Mouse (Mus musculus) heart, adult 2 months (tissue): ENCODE measurements around the gene Efna1. TPM values are rescaled to one million over a fixed set of nuclear protein-coding genes. Genes with fewer than 3 reads are reported as not detected.

ENCODE experiments used
- DNase-seq, 2 experiments: peaks; one replicate each; pipeline ENCODE4 v3.0.0; 2021
- H3K27ac ChIP-seq: fragments of 200-600 bp; 2 replicates; pipeline ENCODE4 v1.8.1; 2022
- H3K27me3 ChIP-seq: fragments of 200-500 bp; 2 replicates; pipeline ENCODE4 v1.6.1; 2012; ENCODE audit warnings: mild to moderate bottlenecking, low read length, inconsistent platforms, mixed read lengths; ENCODE audit not compliant: control insufficient read depth, insufficient read depth
- H3K36me3 ChIP-seq: fragments of 200-500 bp; 2 replicates; pipeline ENCODE4 v1.6.1; 2012; ENCODE audit warnings: low read length, inconsistent platforms; ENCODE audit not compliant: control insufficient read depth, insufficient read depth
- H3K4me1 ChIP-seq: fragments of 200-500 bp; 2 replicates; pipeline ENCODE4 v1.6.1; 2011; ENCODE audit warnings: low read length; ENCODE audit not compliant: control insufficient read depth, insufficient read depth
- H3K4me3 ChIP-seq: fragments of 200-600 bp; 2 replicates; pipeline ENCODE4 v1.8.1; 2022
- H3K79me2 ChIP-seq: fragments of 200-500 bp; replicated peaks from 2 replicates; pipeline ENCODE4 v1.6.1; 2012; ENCODE audit warnings: mild to moderate bottlenecking, inconsistent platforms, low read length, moderate library complexity, mixed read lengths; ENCODE audit not compliant: control insufficient read depth, insufficient read depth
- H3K9ac ChIP-seq: fragments of 200-500 bp; 2 replicates; pipeline ENCODE4 v1.6.1; 2012; ENCODE audit warnings: low read depth, mild to moderate bottlenecking, control low read depth, inconsistent platforms, low read length, mixed read lengths
- CTCF ChIP-seq: fragments of 200-600 bp; IDR thresholded peaks from 2 replicates; pipeline ENCODE4 v1.8.1; 2022; ENCODE audit warnings: antibody characterized with exemption, mild to moderate bottlenecking, moderate library complexity
- EP300 ChIP-seq: fragments of 200-500 bp; IDR thresholded peaks from 2 replicates; pipeline ENCODE4 v1.6.1; 2011; ENCODE audit warnings: low read depth, low read length, control low read depth; ENCODE audit not compliant: insufficient read depth
- POLR2A ChIP-seq: fragments of 200-500 bp; IDR thresholded peaks from 2 replicates; pipeline ENCODE4 v1.6.1; 2011; ENCODE audit warnings: mild to moderate bottlenecking, low read depth, low read length, control low read depth; ENCODE audit not compliant: insufficient read depth
- WGBS: fragments of 180-500 bp; shearing (Covaris S2); methylation state at CpG from one replicate; pipeline ENCODE4 v1.1.7; 2018; 5-methylcytosine and 5-hydroxymethylcytosine counted together
- intact Hi-C: fragments of 180-260 bp; cut with DNase I; formaldehyde crosslinking; loops from one replicate; pipeline ENCODE4 v1.15.1; 2025
- polyA plus RNA-seq: library from polyadenylated mRNA; depleted of rRNA; stranded (reverse); fragments of >200 nt; gene quantifications from 2 replicates; pipeline ENCODE4 v1.2.3, GENCODE M21; 2012
- total RNA-seq, 2 experiments: library from RNA; stranded (reverse); gene quantifications; 2 replicates each; pipeline ENCODE4 v1.2.3; 2021

Gene Efna1
- total and polyA plus RNA-seq, 3 experiments, result 22.6 to 39.6 (median 28.4) TPM

- peak overlapping the region; percentile 89 for H3K27ac ChIP-seq
- DNase-seq, result peak; percentile 47 to 61
- 29% methylated on average over 10 of the region's 10 CpGs for whole genome bisulfite sequencing
- no peaks in the 10 kb centered on the region for H3K36me3 ChIP-seq
- H3K9ac ChIP-seq, result no peak overlapping the region
- no peak overlapping the region for H3K4me3 ChIP-seq
- intact Hi-C loops, result loop anchor here (2.0 kb wide), 1 partner anchor 14 kb away; no protein-coding TSS in a partner anchor
- no peak for TF ChIP-seq CTCF
- TF ChIP-seq POLR2A, result peak; percentile 74
- TF ChIP-seq EP300, result peak; percentile 87
- peaks cover 2% of the 10 kb centered on the region for H3K79me2 ChIP-seq
- H3K4me1 ChIP-seq, result peaks cover 9% of the 10 kb centered on the region
- H3K27me3 ChIP-seq, result no peaks in the 10 kb centered on the region
Measured at GRCm38 (mm10) chr3:89262417-89262816, 18.5 kb downstream of the Efna1 start.

DNA sequence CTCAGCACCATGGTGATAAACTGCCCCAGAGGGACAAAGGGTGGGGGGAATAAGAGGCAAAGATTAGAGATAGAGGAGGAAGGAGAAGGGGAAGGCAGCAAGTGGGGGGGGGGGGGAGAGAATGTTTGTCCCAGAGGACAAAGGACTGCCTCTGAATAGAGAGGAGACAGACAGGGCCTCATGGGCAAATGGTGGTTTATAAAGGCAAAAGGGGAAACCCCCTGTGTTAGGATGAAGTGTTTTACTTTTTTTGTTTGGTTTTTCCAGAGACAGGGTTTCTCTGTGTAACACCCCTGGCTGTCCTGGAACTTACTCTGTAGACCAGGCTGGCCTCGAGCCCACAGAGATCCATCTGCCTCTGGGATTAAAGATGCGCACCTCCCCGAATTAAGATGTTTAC lies 20.7 kb downstream of the Efna1 start:
- no peak overlapping the region for H3K9ac ChIP-seq
- no peak for TF ChIP-seq EP300
- no peak for TF ChIP-seq POLR2A
- TF ChIP-seq CTCF, result no peak
- no peaks in the 10 kb centered on the region for H3K27me3 ChIP-seq
- intact Hi-C loops, result no loop called here
- H3K4me3 ChIP-seq, result no peak overlapping the region
- H3K27ac ChIP-seq, result no peak overlapping the region
- H3K36me3 ChIP-seq, result no peaks in the 10 kb centered on the region
- DNase-seq, result no peak
- peaks cover 8% of the 10 kb centered on the region for H3K4me1 ChIP-seq
- H3K79me2 ChIP-seq, result no peaks in the 10 kb centered on the region
- WGBS, result 88% methylated on average over 3 of the region's 3 CpGs

- 59% methylated on average over 7 of the region's 7 CpGs for WGBS
- TF ChIP-seq EP300 (no peak), POLR2A (no peak), CTCF (no peak)
- Histone ChIP-seq H3K79me2 (no peaks in the 10 kb centered on the region), H3K4me1 (peaks cover 8% of the 10 kb centered on the region), H3K27me3 (no peaks in the 10 kb centered on the region), H3K36me3 (no peaks in the 10 kb centered on the region), H3K9ac (no peak within 1 kb of the TSS), H3K4me3 (no peak within 1 kb of the TSS), H3K27ac (no peak within 1 kb of the TSS)
- DNase-seq, result no peak
- intact Hi-C loops, result no loop called here
Measured at GRCm38 (mm10) chr3:89259076-89259475, 21.9 kb downstream of the Efna1 start, which contains the start of gene Dpm3. Gene Dpm3 (plus strand): TSS chr3:89259358.

DNA sequence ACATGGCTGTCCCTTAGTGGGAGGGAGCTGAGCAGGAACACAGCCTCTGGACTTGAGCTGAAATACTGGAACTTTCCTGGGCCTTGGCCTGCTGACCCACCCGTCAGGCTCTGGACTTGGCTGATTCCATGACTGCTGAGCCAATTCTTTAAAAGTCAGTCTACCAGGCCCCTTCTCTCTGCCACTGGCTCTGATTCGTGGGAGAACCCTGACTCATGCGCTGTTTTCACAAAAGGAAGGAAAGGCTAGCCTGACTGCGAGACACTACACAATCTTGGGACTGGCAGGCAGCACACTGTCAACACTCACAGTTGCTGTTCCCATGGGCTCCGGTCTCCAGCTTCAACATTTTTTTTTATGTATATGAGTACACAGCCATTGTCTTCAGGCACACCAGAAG lies 24.8 kb downstream of the Efna1 start:
- Histone ChIP-seq H3K4me1 (peaks cover 9% of the 10 kb centered on the region), H3K79me2 (no peaks in the 10 kb centered on the region), H3K4me3 (no peak overlapping the region), H3K27ac (peak overlapping the region; percentile 23), H3K36me3 (no peaks in the 10 kb centered on the region; the same call in 1 of the 2 replicates), H3K9ac (no peak overlapping the region), H3K27me3 (no peaks in the 10 kb centered on the region)
- peak in 1 of 2 experiments; percentile 47 for DNase-seq
- intact Hi-C loops, result no loop called here
- TF ChIP-seq POLR2A (peak; percentile 43; the same call in 1 of the 2 replicates), EP300 (no peak), CTCF (no peak)
- 23% methylated on average over 5 of the region's 5 CpGs for whole genome bisulfite sequencing

- Histone ChIP-seq H3K4me3 (no peak overlapping the region), H3K79me2 (no peaks in the 10 kb centered on the region), H3K9ac (no peak overlapping the region), H3K27ac (no peak overlapping the region), H3K4me1 (peaks cover 15% of the 10 kb centered on the region), H3K27me3 (no peaks in the 10 kb centered on the region), H3K36me3 (no peaks in the 10 kb centered on the region; the same call in 1 of the 2 replicates)
- DNase-seq, result no peak
- intact Hi-C loops, result no loop called here
- TF ChIP-seq CTCF (no peak), POLR2A (no peak), EP300 (no peak)
- WGBS, result 83% methylated on average over 5 of the region's 5 CpGs
Measured at GRCm38 (mm10) chr3:89254994-89255393, 25.9 kb downstream of the Efna1 start.

DNA sequence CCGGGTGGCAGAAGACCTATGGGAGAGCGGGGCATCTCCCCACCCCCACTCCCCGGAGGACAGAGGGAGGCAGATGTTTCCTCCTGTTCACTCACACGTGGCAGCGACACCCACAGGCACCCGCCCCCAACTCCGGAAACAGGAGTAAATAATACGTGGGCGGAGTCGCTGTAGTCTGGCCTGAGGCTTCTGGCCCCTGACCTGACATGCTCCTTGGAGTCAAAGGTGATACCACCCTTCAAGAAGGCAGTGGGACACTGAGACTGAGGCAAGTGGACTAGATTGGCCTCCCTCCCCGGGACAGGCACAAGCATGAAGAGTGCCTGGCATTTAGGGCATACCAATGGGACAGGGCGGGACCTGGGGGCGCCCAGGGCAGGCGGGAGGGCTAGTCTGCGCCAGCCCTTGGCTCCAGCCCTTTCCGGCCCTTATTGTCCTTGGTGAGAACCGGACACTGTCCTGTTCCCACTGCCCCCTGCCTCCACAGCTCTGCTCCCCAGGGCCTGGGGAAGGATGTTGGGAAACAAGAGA lies 29.5 kb downstream of the Efna1 start:
- Histone ChIP-seq H3K27me3 (no peaks in the 10 kb centered on the region), H3K36me3 (no peaks in the 10 kb centered on the region; the same call in 1 of the 2 replicates), H3K4me3 (peak overlapping the region; percentile 37), H3K9ac (peak overlapping the region; percentile 66), H3K4me1 (peaks cover 14% of the 10 kb centered on the region), H3K79me2 (no peaks in the 10 kb centered on the region), H3K27ac (peak overlapping the region; percentile 94)
- WGBS, result 4% methylated on average over 17 of the region's 17 CpGs
- peak; percentile 83 to 88 for DNase-seq
- TF ChIP-seq CTCF (no peak), POLR2A (peak; percentile 15; the same call in 1 of the 2 replicates), EP300 (peak; percentile 85)
- intact Hi-C loops, result loop anchor here (1.0 to 2.0 kb wide), 2 partner anchors 15 to 27 kb away; no protein-coding TSS in a partner anchor
